Mouse (Mus musculus) olfactory bulb, adult 2 months (tissue): ENCODE measurements around the gene Ebpl.

Experiments used
- CTCF ChIP-seq: fragments of 200-500 bp; IDR thresholded peaks from 2 replicates; pipeline ENCODE4 v1.5.1; 2012; ENCODE audit warnings: low read depth, mild to moderate bottlenecking, low read length, moderate library complexity; ENCODE audit not compliant: insufficient read depth
- POLR2A ChIP-seq: fragments of 200-500 bp; IDR thresholded peaks from 2 replicates; pipeline ENCODE4 v1.6.1; 2012; ENCODE audit warnings: mild to moderate bottlenecking, low read depth, low read length, moderate library complexity; ENCODE audit not compliant: insufficient read depth

GRCm38 (mm10) chr14:61364656-61365055 lies 4.4 kb upstream of the Ebpl start:
- TF ChIP-seq CTCF (no peak), POLR2A (no peak)
